Mouse (Mus musculus) urinary bladder, postnatal 25 days (tissue): Measurements from ENCODE around the gene Taf1c.

Experiments
- DNase-seq: peaks from one replicate; pipeline ENCODE4 v3.0.0; 2022; ENCODE audit warnings: low spot score

Taf1c gene

DNA sequence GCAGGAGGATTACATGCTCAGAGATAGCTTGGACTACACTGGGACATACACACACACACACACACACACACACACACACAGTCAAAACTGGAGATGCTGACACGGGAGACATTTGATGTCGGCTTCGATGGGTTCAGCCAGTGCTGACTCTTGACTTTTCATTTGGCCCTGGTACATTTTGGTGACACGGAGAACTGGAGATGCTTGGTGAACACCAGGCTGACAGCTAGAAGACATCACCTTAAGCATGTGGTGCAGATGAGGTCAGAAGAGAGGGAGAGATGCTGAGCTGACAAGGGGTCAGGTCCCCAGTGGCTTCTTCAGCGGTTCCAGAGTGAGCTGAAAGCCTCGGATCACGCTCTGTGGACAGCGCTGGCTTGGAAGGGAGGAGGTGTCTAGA, 18.0 kb upstream of the Taf1c start:
- no peak for DNase-seq

- no peak for DNase-seq
These were observed 17.5 kb upstream of the Taf1c start for GRCm38 (mm10) chr8:119622555-119622954.

- DNase-seq, result no peak
These were observed 15.9 kb upstream of the Taf1c start for GRCm38 (mm10) chr8:119620848-119621465.

DNA sequence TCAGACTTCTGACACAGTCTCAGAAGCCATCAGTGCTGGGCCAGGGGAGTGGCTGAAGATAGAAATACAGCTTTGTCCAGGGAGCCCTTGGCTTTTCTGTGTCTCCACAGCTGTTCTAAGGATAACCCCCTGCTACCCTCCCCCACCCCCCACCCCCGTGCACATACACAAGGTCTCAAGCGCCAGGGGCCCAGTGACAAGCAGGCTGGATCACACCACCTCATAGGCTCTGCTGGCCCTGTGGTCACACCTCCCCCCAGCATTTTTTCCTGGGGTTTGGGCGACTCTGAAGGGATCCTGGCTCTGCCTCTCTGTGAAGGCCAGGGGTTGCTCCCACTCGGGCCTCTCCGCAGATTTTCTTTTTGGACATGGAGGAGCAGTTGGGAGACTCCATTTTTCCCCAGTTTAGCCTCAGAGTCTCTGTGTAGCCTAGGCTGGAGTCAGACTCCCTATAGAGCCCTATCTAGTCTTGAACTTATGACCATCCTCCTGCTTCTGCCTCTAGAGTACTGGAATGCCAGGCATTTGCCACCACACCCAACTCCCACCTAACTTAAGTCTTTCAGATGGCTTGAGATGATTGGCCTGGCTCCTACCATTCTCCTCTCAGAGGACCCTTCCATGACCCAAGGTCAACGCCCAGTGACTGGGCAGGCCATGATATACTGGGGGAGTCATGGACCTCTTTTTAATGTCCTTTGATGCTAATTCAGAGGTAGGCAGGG, 15.3 kb upstream of the Taf1c start:
- no peak for DNase-seq

GRCm38 (mm10) chr8:119618887-119619286, 13.9 kb upstream of the Taf1c start:
- DNase-seq, result no peak

- DNase-seq, result no peak
These were observed 12.6 kb upstream of the Taf1c start for GRCm38 (mm10) chr8:119617586-119617985.

DNA sequence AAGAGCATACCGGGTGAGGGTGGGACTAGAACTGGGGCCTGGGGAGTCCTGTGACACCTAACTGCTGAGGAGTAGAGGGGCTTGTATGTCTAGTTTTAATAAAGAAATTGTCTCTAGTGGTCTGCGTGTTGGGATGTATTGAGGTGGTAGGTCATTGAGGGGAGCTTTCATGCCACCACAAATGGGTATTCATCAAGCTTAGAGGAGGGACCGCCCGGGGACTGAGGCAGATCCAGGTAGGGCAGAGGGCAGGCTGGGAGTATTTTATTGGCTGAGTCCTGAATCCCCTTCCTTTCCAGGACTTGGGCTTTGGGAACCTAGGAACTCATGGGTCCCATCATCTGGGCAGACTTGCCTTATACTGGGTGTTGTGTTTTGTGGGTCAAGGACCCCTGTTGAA, 11.8 kb upstream of the Taf1c start:
- DNase-seq, result no peak

DNA sequence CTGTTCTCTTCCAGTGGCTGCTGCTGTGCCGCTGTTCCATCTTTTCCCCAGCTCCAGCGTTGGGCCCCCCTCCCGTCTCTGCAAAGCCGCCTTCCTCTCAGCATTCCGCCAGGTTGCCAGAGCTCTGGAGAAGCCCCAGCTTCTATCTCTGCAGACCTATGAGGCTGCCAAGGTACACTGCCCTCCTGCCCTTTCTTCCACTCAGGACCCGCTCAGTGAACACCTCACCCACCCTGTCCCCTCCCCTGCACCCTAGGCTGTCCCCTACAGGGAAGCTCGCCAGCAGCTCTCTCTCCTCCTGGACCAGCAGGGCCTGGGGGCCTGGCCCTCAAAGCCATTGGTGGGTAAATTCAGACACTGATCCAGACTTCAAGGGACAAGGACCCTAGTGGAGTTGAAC, 11.3 kb upstream of the Taf1c start:
- no peak for DNase-seq

DNA sequence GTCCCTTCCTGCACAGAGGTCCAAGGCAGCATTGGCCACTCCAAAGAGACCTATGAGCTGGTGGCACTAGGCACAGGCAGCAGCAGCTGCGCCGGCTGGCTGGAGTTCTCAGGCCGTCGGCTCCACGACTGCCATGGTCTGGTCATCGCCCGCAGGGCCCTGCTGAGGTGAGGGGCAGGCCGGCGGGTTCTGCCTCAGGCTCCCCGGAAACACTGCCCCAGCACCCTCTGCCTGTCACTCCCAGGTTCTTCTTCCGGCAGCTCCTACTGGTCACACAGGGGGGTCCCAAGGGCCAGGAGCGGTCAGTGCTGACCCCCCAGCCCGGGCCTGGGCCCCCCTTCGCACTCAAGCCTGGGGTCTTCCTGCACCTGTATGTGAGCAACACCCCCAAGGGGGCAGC, 10.1 kb upstream of the Taf1c start:
- DNase-seq, result no peak

DNA sequence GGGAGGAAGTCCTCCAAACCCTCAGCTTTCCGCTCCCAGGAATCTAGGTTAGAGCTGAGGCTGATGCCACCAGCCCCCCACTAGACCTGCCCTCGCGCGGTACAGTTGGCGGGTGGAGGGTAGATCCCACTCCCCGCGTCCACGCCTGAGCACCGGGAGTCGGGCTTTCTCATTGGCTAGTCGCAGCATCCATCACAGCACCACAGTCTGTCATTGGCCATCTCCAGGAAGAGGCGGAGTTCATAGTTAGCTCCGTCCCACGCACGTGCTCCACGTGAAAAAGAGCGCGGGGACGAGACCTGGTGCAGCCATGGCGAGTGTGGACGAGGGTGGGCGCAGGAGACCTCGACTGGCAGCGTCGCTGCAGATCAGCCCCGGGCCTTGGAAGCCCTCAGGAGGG, 7.4 kb upstream of the Taf1c start, which contains the start of gene Adad2:
TSS of gene Adad2 (plus strand) at position 277 of the 400 bp plus-strand sequence.
- DNase-seq, result no peak

GRCm38 (mm10) chr8:119606224-119606623, 1.2 kb upstream of the Taf1c start:
- DNase-seq, result no peak

GRCm38 (mm10) chr8:119604398-119604803, 621 bp downstream of the Taf1c start:
- DNase-seq, result no peak

- no peak for DNase-seq
These were observed 1.3 kb downstream of the Taf1c start for GRCm38 (mm10) chr8:119603771-119604170.

GRCm38 (mm10) chr8:119591456-119591855, 13.6 kb downstream of the Taf1c start:
- no peak for DNase-seq

DNA sequence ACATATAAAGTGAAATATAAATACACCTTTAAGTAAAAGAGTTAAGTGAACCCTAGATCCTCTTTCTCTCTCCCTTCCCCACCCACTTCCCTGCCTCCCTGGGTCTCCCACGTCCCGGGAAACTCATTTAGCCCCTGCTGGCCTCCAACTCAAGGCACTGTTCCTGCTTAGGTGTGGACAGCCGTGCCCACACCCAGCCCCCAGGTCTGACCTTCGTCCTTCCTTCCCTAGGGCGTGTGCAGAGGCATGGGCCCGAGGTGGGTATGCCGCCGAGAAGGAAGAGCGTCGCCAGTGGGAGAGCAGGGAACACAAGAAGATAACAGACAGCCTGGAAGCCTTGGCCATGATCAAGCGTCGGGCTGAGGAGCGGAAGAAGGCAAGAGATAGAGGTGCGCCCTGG, 14.7 kb downstream of the Taf1c start:
- no peak for DNase-seq

GRCm38 (mm10) chr8:119588844-119589243, 16.2 kb downstream of the Taf1c start:
- no peak for DNase-seq

- no peak for DNase-seq
These were observed 16.7 kb downstream of the Taf1c start for GRCm38 (mm10) chr8:119588321-119588720.

DNA sequence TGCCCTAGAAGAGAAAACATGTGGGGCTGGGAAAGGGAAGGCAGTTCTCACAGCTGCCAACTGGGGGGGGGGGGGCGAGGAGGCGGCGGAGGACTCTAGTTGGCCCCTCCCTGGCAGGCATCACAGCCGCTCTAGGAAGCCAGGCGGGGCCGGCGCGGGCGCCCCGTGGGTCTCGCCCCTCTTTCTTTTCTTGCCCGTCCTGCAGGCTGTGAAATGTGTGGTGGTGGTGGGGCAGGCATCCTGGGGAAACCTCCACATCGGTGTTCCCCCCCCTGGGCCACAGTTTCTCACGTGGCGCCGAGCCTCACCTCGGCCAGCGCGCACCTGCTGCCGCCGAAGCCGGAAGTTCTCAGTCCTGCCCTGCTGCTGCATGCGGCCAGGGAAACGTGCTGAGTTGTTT, 19.1 kb downstream of the Taf1c start:
- no peak for DNase-seq

GRCm38 (mm10) chr8:119580441-119581161, 24.4 kb downstream of the Taf1c start:
- no peak for DNase-seq

GRCm38 (mm10) chr8:119579096-119579495, 25.9 kb downstream of the Taf1c start:
- DNase-seq, result no peak

DNA sequence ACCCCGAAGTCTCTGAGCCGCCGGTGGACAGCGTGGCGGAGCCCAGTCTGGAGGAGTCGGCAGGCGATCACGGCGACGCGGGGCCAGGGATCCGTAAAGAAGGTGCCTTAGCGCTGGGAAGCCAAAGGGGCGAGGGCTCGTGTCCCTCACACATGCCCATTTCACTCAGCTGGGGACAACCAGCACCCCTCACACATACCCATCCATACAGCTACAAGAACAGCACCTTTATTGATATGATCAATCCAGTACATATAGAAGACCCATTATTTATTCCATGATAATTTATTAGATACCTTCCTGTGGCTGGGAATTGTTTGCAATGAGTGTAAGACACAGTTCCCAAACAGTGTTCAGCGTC, 29.7 kb downstream of the Taf1c start:
- DNase-seq, result no peak

DNA sequence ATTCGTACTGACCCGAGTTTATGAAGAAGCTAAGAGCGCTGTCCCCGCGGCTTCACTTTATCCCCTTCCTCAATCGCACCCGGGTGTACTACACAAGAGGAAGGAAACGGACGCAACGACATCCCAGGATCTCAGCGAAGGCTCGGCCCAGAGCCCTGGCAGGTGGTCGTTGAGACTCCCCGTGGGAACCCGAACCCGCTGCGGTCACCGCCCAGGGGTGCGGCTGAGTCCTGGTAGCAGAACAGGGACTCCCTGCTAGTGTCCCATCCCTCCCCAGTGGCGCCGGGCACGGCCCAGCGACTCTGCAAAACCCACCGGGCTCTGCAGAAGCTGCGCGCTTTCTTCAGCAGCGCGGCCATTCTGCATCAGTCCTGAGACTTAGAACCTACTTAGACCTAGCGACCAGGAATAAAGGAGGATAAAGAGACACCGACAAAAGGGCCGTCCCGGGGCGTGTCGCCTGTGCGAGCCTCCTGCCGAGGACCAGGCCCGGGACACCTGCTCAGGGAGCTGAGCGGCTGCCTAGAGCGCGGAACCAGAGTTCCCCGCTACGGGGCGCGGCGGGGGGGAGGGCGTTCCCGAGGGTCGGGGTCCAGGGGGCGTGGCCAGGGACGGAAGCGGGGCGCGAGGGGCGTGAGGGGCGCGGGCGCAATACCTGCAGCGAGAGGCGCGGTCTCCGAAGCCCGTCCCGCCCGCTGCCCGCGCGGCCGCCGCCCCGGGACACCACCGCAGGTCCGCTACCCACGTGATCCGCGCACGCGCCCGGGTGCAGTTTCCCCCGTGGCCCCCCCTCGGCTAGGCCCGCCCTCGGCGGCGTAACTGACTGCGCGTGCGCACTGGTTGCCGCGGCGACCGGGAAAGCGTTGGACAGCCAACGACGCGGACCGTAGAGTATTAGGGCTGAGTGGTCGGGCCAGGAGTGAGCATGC, 30.3 kb downstream of the Taf1c start, which contains the start of the genes Hsdl1 and Dnaaf1:
TSS of gene Hsdl1 (minus strand) at position 747 of the 929 bp plus-strand sequence.
TSS of gene Dnaaf1 (plus strand) at position 799 of the 929 bp plus-strand sequence.
- DNase-seq, result peak; percentile 99
